In genomic region chr3:102970508-102970907, GRCm38 (mm10) we compare ENCODE assay signal across 38 mouse cellular contexts. TPM values are rescaled to one million over a fixed set of nuclear protein-coding genes. Genes with fewer than 3 reads are reported as not detected.
DNase-seq lines count a peak whose midpoint lies in the region; ATAC-seq and TF ChIP-seq lines count a peak whose summit lies in the region.
"Had no signal": no experiment of that assay in that cellular context is flagged by ENCODE, and none has a peak within 500 bp of the region (broad histone marks: within the 10 kb centered on the region; RNA-seq: fewer than 3 reads in every experiment).

No protein-coding gene starts in this region.

- TF ChIP-seq POLR2A in lung, adult 2 months (IDR thresholded peaks at IDR 0.05; ENCODE audit: borderline replicate concordance, extremely low read depth, low read depth, low read length), result no peak
- TF ChIP-seq POLR2A in myocyte (IDR thresholded peaks at IDR 0.05; ENCODE audit: insufficient read length, low read depth), result no peak

- H3K4me2 ChIP-seq in forebrain, embryonic 14.5 days (ENCODE audit: low read length), result no peak overlapping the region
- no peak overlapping the region for H3K4me2 ChIP-seq in lung, embryonic 15.5 days
- no peak overlapping the region for H3K4me2 ChIP-seq in midbrain, embryonic 12.5 days (replicated peaks)
- H3K4me2 ChIP-seq in midbrain, embryonic 11.5 days, result no peak overlapping the region
- peak overlapping the region; percentile 44 for H3K4me2 ChIP-seq in myocyte (ENCODE audit: low read depth)
- H3K4me2 ChIP-seq: heart, embryonic 12.5 days; limb, embryonic 12.5 days; liver, embryonic 15.5 days had no signal

- H3K9ac ChIP-seq in forebrain, embryonic 14.5 days (ENCODE audit: low read length), result no peak overlapping the region
- no peak overlapping the region for H3K9ac ChIP-seq in lung, embryonic 15.5 days
- no peak overlapping the region for H3K9ac ChIP-seq in midbrain, embryonic 12.5 days (replicated peaks)
- no peak overlapping the region for H3K9ac ChIP-seq in midbrain, embryonic 11.5 days (ENCODE audit: low read length)
- H3K9ac ChIP-seq: heart, embryonic 12.5 days; hindbrain, embryonic 15.5 days; limb, embryonic 12.5 days; liver, embryonic 15.5 days had no signal

- no peak for ATAC-seq in forebrain, embryonic 14.5 days
- no peak for ATAC-seq in lung, embryonic 15.5 days (ENCODE audit: borderline replicate concordance, extremely low read depth, low FRiP score, low TSS enrichment)
- ATAC-seq in midbrain, embryonic 12.5 days (ENCODE audit: low FRiP score, low read depth), result no peak
- ATAC-seq in midbrain, embryonic 11.5 days (ENCODE audit: low FRiP score), result no peak
- ATAC-seq: inflammation-experienced regulatory T-cells, adult 6 months had no signal

- TF ChIP-seq CTCF in lung, adult 2 months (IDR thresholded peaks at IDR 0.05; ENCODE audit: insufficient read depth, low read length), result no peak

- peaks cover 25% of the 10 kb centered on the region for H3K4me1 ChIP-seq in forebrain, embryonic 10.5 days
- H3K4me1 ChIP-seq in forebrain, embryonic 14.5 days (ENCODE audit: control insufficient read depth, insufficient read depth, low read length), result 0 out of 2 replicates have a peak, but pooled peaks cover 3% of the 10 kb centered on the region
- no peaks in the 10 kb centered on the region for H3K4me1 ChIP-seq in lung, embryonic 15.5 days
- no peaks in the 10 kb centered on the region for H3K4me1 ChIP-seq in lung, adult 2 months (ENCODE audit: control insufficient read depth, insufficient read depth, low read length)
- H3K4me1 ChIP-seq in midbrain, embryonic 12.5 days, result peaks cover 7% of the 10 kb centered on the region; the same call in 1 of the 2 replicates
- H3K4me1 ChIP-seq in midbrain, embryonic 11.5 days (ENCODE audit: control insufficient read depth, insufficient read depth, low read length), result peaks cover 6% of the 10 kb centered on the region
- H3K4me1 ChIP-seq: heart, embryonic 12.5 days; hindbrain, embryonic 15.5 days; limb, embryonic 12.5 days; liver, embryonic 15.5 days had no signal

- H3K4me3 ChIP-seq in forebrain, embryonic 10.5 days, result no peak overlapping the region
- H3K4me3 ChIP-seq in forebrain, embryonic 14.5 days (ENCODE audit: low read depth, low read length), result no peak overlapping the region
- no peak overlapping the region for H3K4me3 ChIP-seq in lung, embryonic 15.5 days
- no peak overlapping the region for H3K4me3 ChIP-seq in lung, adult 2 months (replicated peaks; ENCODE audit: extremely low read depth, low read depth, low read length)
- no peak overlapping the region for H3K4me3 ChIP-seq in midbrain, embryonic 12.5 days
- no peak overlapping the region for H3K4me3 ChIP-seq in midbrain, embryonic 11.5 days (ENCODE audit: low read depth, low read length)
- H3K4me3 ChIP-seq in myocyte, result no peak overlapping the region
- H3K4me3 ChIP-seq: heart, adult 2 months; heart, embryonic 12.5 days; hindbrain, embryonic 15.5 days; left cerebral cortex, adult 2 months; limb, embryonic 12.5 days; liver, embryonic 15.5 days had no signal

- 95% methylated on average over 3 of the region's 3 CpGs for WGBS in forebrain, embryonic 10.5 days
- 89% methylated on average over 3 of the region's 3 CpGs for WGBS in forebrain, embryonic 14.5 days
- WGBS in lung, embryonic 15.5 days, result 61% methylated on average over 3 of the region's 3 CpGs
- WGBS in lung, adult 2 months, result 52% methylated on average over 3 of the region's 3 CpGs
- 96% methylated on average over 3 of the region's 3 CpGs for WGBS in midbrain, embryonic 12.5 days
- WGBS in midbrain, embryonic 11.5 days, result 86% methylated on average over 3 of the region's 3 CpGs

- no peaks in the 10 kb centered on the region for H3K27me3 ChIP-seq in forebrain, embryonic 10.5 days (ENCODE audit: poor library complexity, severe bottlenecking)
- no peaks in the 10 kb centered on the region for H3K27me3 ChIP-seq in forebrain, embryonic 14.5 days (replicated peaks; ENCODE audit: control insufficient read depth, insufficient read depth, low read length)
- H3K27me3 ChIP-seq in lung, embryonic 15.5 days, result no peaks in the 10 kb centered on the region
- H3K27me3 ChIP-seq in midbrain, embryonic 12.5 days, result no peaks in the 10 kb centered on the region
- no peaks in the 10 kb centered on the region for H3K27me3 ChIP-seq in midbrain, embryonic 11.5 days (ENCODE audit: control insufficient read depth, insufficient read depth, low read length)
- H3K27me3 ChIP-seq in myocyte (ENCODE audit: control insufficient read depth, insufficient read depth, insufficient read length), result no peaks in the 10 kb centered on the region
- H3K27me3 ChIP-seq: heart, embryonic 12.5 days; hindbrain, embryonic 15.5 days; limb, embryonic 12.5 days; liver, embryonic 15.5 days had no signal

- no peaks in the 10 kb centered on the region for H3K9me3 ChIP-seq in forebrain, embryonic 10.5 days
- no peaks in the 10 kb centered on the region for H3K9me3 ChIP-seq in forebrain, embryonic 14.5 days (replicated peaks; ENCODE audit: control insufficient read depth, low read length)
- H3K9me3 ChIP-seq in lung, embryonic 15.5 days, result no peaks in the 10 kb centered on the region
- no peaks in the 10 kb centered on the region for H3K9me3 ChIP-seq in midbrain, embryonic 12.5 days
- no peaks in the 10 kb centered on the region for H3K9me3 ChIP-seq in midbrain, embryonic 11.5 days (ENCODE audit: control insufficient read depth, low read length)
- H3K9me3 ChIP-seq: heart, embryonic 12.5 days; hindbrain, embryonic 15.5 days; limb, embryonic 12.5 days; liver, embryonic 15.5 days had no signal

- no peak for DNase-seq in forebrain, embryonic 10.5 days (ENCODE audit: extremely low spot score, low spot score)
- no peak for DNase-seq in forebrain, embryonic 14.5 days (ENCODE audit: low spot score)
- DNase-seq in lung, adult 2 months, result no peak
- no peak for DNase-seq in midbrain, embryonic 11.5 days (ENCODE audit: low spot score, missing footprints)
- no peak for DNase-seq in heart, adult 18-20 months
- DNase-seq: adrenal gland, postnatal 25 days; cerebellum, adult 18-20 months; cerebellum, postnatal 10 days; gastrocnemius, postnatal 36 days; heart, adult 2 months; heart, postnatal 4 days; kidney, adult 11 months; kidney, postnatal 14 days; right cerebral cortex, postnatal 14 days; thymus, postnatal 14 days had no signal

- no peaks in the 10 kb centered on the region for H3K36me3 ChIP-seq in forebrain, embryonic 10.5 days (replicated peaks)
- H3K36me3 ChIP-seq in forebrain, embryonic 14.5 days (ENCODE audit: control insufficient read depth, insufficient read depth, low read length), result no peaks in the 10 kb centered on the region
- no peaks in the 10 kb centered on the region for H3K36me3 ChIP-seq in lung, embryonic 15.5 days
- no peaks in the 10 kb centered on the region for H3K36me3 ChIP-seq in midbrain, embryonic 12.5 days
- no peaks in the 10 kb centered on the region for H3K36me3 ChIP-seq in midbrain, embryonic 11.5 days (ENCODE audit: control insufficient read depth, insufficient read depth, low read length)
- no peaks in the 10 kb centered on the region for H3K36me3 ChIP-seq in myocyte (ENCODE audit: control insufficient read depth, insufficient read depth)
- H3K36me3 ChIP-seq: heart, embryonic 12.5 days; hindbrain, embryonic 15.5 days; limb, embryonic 12.5 days; liver, embryonic 15.5 days had no signal

- H3ac ChIP-seq in myocyte (ENCODE audit: control insufficient read depth, insufficient read length), result no peak overlapping the region

- no peaks in the 10 kb centered on the region for H3K79me2 ChIP-seq in myocyte (ENCODE audit: control insufficient read depth, insufficient read depth)

- H3K27ac ChIP-seq in forebrain, embryonic 10.5 days, result peak overlapping the region; percentile 80
- no peak overlapping the region for H3K27ac ChIP-seq in forebrain, embryonic 14.5 days (ENCODE audit: low read depth, low read length)
- H3K27ac ChIP-seq in lung, embryonic 15.5 days, result 0 out of 2 replicates have a peak overlapping the region, but pooled peaks have one; percentile 33
- peak overlapping the region; percentile 49; the same call in 1 of the 2 replicates for H3K27ac ChIP-seq in midbrain, embryonic 12.5 days (replicated peaks)
- no peak overlapping the region for H3K27ac ChIP-seq in midbrain, embryonic 11.5 days (ENCODE audit: low read depth, low read length)
- H3K27ac ChIP-seq: heart, adult 2 months; hindbrain, embryonic 15.5 days; left cerebral cortex, adult 2 months; limb, embryonic 12.5 days; liver, embryonic 15.5 days had no signal

RNA-seq across cellular contexts. Expression of gene Nr1h5, which starts 6.6 kb away (rescaled TPM):
- polyA plus RNA-seq in forebrain, embryonic 10.5 days (2016; fragmentation: Nextera tagmentation; extraction: Ambion mirVana), result 0.07 and 0.11 TPM in 2 replicates
- 0.09 TPM in 1 of 2 replicates, not detected in the other for polyA plus RNA-seq in forebrain, embryonic 14.5 days (2014; fragmentation: Nextera tagmentation; extraction: Ambion mirVana)
- polyA plus RNA-seq in lung, embryonic 15.5 days (2015; fragmentation: Nextera tagmentation; extraction: Ambion mirVana), result 0.06 TPM in 1 of 2 replicates, not detected in the other
- 0.12 TPM in 1 of 2 replicates, not detected in the other for polyA plus RNA-seq in lung, adult 2 months (2012; rRNA removed)
- 0.15 TPM in 1 of 2 replicates, not detected in the other for polyA plus RNA-seq in midbrain, embryonic 12.5 days (2016; fragmentation: Nextera tagmentation; extraction: Ambion mirVana)
- polyA plus RNA-seq in midbrain, embryonic 11.5 days (2014; fragmentation: Nextera tagmentation; extraction: Ambion mirVana), result 0.04 and 0.19 TPM in 2 replicates
- 0.17 TPM for polyA plus RNA-seq in myocyte (2012; fragmentation: generic; extraction: Trizol)
- total RNA-seq in heart, adult 18-20 months (2021), result not detected
- total RNA-seq: adrenal gland, adult 18-20 months; adrenal gland, postnatal 25 days; common myeloid progenitor, adult 5-6 weeks; gastrocnemius, adult 18-20 months; gastrocnemius, postnatal 36 days; heart, adult 2 months; heart, postnatal 4 days; layer of hippocampus, postnatal 10 days; left cerebral cortex, adult 2 months; left cerebral cortex, postnatal 25 days; MEL had no signal
- polyA plus RNA-seq: heart, adult 2 months; hindbrain, embryonic 15.5 days; inflammation-experienced regulatory T-cells, adult 6 months; kidney, embryonic 14.5 days; neural tube, embryonic 14.5 days; small intestine, adult 2 months; stomach, embryonic 14.5 days; urinary bladder, adult 2 months had no signal

RNA-seq across cellular contexts. Expression of gene Sike1, which starts 25.0 kb away (rescaled TPM):
- polyA plus RNA-seq in forebrain, embryonic 10.5 days (2016; fragmentation: Nextera tagmentation; extraction: Ambion mirVana), result 68.2 and 78.0 TPM in 2 replicates
- 50.6 and 67.8 TPM in 2 replicates for polyA plus RNA-seq in forebrain, embryonic 14.5 days (2014; fragmentation: Nextera tagmentation; extraction: Ambion mirVana)
- 61.6 and 62.5 TPM in 2 replicates for polyA plus RNA-seq in lung, embryonic 15.5 days (2015; fragmentation: Nextera tagmentation; extraction: Ambion mirVana)
- 22.9 and 30.8 TPM in 2 replicates for polyA plus RNA-seq in lung, adult 2 months (2012; rRNA removed)
- polyA plus RNA-seq in midbrain, embryonic 12.5 days (2016; fragmentation: Nextera tagmentation; extraction: Ambion mirVana), result 80.1 and 86.1 TPM in 2 replicates
- 108 and 116 TPM in 2 replicates for polyA plus RNA-seq in midbrain, embryonic 11.5 days (2014; fragmentation: Nextera tagmentation; extraction: Ambion mirVana)
- polyA plus RNA-seq in myocyte (2012; fragmentation: generic; extraction: Trizol), result 27.0 TPM
- 10 to 100 TPM; 63.3 to 63.8 TPM for total RNA-seq in heart, adult 18-20 months (2021)

RNA-seq across cellular contexts. Expression of gene Sycp1, which starts 34.6 kb away (rescaled TPM):
- not detected in 2 replicates for polyA plus RNA-seq in forebrain, embryonic 10.5 days (2016; fragmentation: Nextera tagmentation; extraction: Ambion mirVana)
- not detected in 2 replicates for polyA plus RNA-seq in forebrain, embryonic 14.5 days (2014; fragmentation: Nextera tagmentation; extraction: Ambion mirVana)
- not detected in 2 replicates for polyA plus RNA-seq in lung, embryonic 15.5 days (2015; fragmentation: Nextera tagmentation; extraction: Ambion mirVana)
- not detected in 2 replicates for polyA plus RNA-seq in lung, adult 2 months (2012; rRNA removed)
- not detected in 2 replicates for polyA plus RNA-seq in midbrain, embryonic 12.5 days (2016; fragmentation: Nextera tagmentation; extraction: Ambion mirVana)
- polyA plus RNA-seq in midbrain, embryonic 11.5 days (2014; fragmentation: Nextera tagmentation; extraction: Ambion mirVana), result not detected in 2 replicates
- 0.17 TPM for polyA plus RNA-seq in myocyte (2012; fragmentation: generic; extraction: Trizol)
- under 1 TPM in 1 of 2 experiments, not detected in 1; 0.25 TPM for total RNA-seq in heart, adult 18-20 months (2021)
- total RNA-seq: adrenal gland, adult 18-20 months; adrenal gland, postnatal 25 days; common myeloid progenitor, adult 5-6 weeks; gastrocnemius, adult 18-20 months; gastrocnemius, postnatal 36 days; heart, postnatal 4 days; layer of hippocampus, postnatal 10 days; left cerebral cortex, adult 2 months; left cerebral cortex, postnatal 25 days; liver, adult 2 months had no signal
- polyA plus RNA-seq: embryonic facial prominence, embryonic 14.5 days; heart, embryonic 12.5 days; heart, postnatal 0 days; hindbrain, embryonic 15.5 days; inflammation-experienced regulatory T-cells, adult 6 months; kidney, embryonic 14.5 days; limb, embryonic 12.5 days; liver, adult 2 months; liver, embryonic 15.5 days; neural tube, embryonic 14.5 days; small intestine, adult 2 months; stomach, embryonic 14.5 days; urinary bladder, adult 2 months had no signal

RNA-seq across cellular contexts. Expression of gene Csde1, which starts 49.7 kb away (rescaled TPM):
- 433 and 473 TPM in 2 replicates for polyA plus RNA-seq in forebrain, embryonic 10.5 days (2016; fragmentation: Nextera tagmentation; extraction: Ambion mirVana)
- polyA plus RNA-seq in forebrain, embryonic 14.5 days (2014; fragmentation: Nextera tagmentation; extraction: Ambion mirVana), result 525 and 610 TPM in 2 replicates
- polyA plus RNA-seq in lung, embryonic 15.5 days (2015; fragmentation: Nextera tagmentation; extraction: Ambion mirVana), result 343 and 346 TPM in 2 replicates
- polyA plus RNA-seq in lung, adult 2 months (2012; rRNA removed), result 22.8 and 45.1 TPM in 2 replicates
- 493 and 530 TPM in 2 replicates for polyA plus RNA-seq in midbrain, embryonic 12.5 days (2016; fragmentation: Nextera tagmentation; extraction: Ambion mirVana)
- polyA plus RNA-seq in midbrain, embryonic 11.5 days (2014; fragmentation: Nextera tagmentation; extraction: Ambion mirVana), result 522 and 609 TPM in 2 replicates
- polyA plus RNA-seq in myocyte (2012; fragmentation: generic; extraction: Trizol), result 112 TPM
- 100 to 1,000 TPM; 557 to 574 TPM for total RNA-seq in heart, adult 18-20 months (2021)

Comparison
In these comparisons a context has a peak if more than half of its experiments do, and no peak if none do; other contexts are left out.
1. H3K27ac ChIP-seq: peak in forebrain, embryonic 10.5 days (single experiment), lung, embryonic 15.5 days (single experiment) and midbrain, embryonic 12.5 days (single experiment); none in forebrain, embryonic 14.5 days (single experiment) and midbrain, embryonic 11.5 days (single experiment).